Mouse (Mus musculus): ENCODE results near the gene Ero1lb. TPM values are rescaled to one million over a fixed set of nuclear protein-coding genes. Genes with fewer than 3 reads are reported as not detected.

The Ero1lb gene
- total RNA-seq, 2 experiments from 2014 or later, result 17.0 to 29.1 TPM

Other genes starting within 250 kb of the Ero1lb start
- 0.78 TPM in 1 of 2 replicates, not detected in the other for gene Actn2, start 225.1 kb upstream of the Ero1lb start, total RNA-seq (2015)
- gene Actn2, start 225.1 kb upstream of the Ero1lb start, total RNA-seq (2017), result 0.11 TPM in 1 of 2 replicates, not detected in the other
- gene Heatr1, start 170.8 kb upstream of the Ero1lb start, total RNA-seq (2015), result 15.8 and 18.7 TPM in 2 replicates
- gene Heatr1, start 170.8 kb upstream of the Ero1lb start, total RNA-seq (2017), result 38.3 and 52.8 TPM in 2 replicates
- gene Lgals8, start 100.9 kb upstream of the Ero1lb start, total RNA-seq (2015), result 37.5 and 47.8 TPM in 2 replicates
- 59.7 and 64.4 TPM in 2 replicates for gene Lgals8, start 100.9 kb upstream of the Ero1lb start, total RNA-seq (2017)
- 0.11 TPM in 1 of 2 replicates, not detected in the other for gene Edaradd, start 45.4 kb upstream of the Ero1lb start, total RNA-seq (2015)
- gene Edaradd, start 45.4 kb upstream of the Ero1lb start, total RNA-seq (2017), result 0.24 and 0.29 TPM in 2 replicates
- not detected in 2 replicates for gene Prl2c3, start 234.2 kb downstream of the Ero1lb start, total RNA-seq (2015)
- gene Prl2c3, start 234.2 kb downstream of the Ero1lb start, total RNA-seq (2017), result not detected in 2 replicates

Data from megakaryocyte, adult 5-6 weeks (primary cell).